19 mouse cellular contexts compared by ENCODE assay signal in genomic region chr5:43439191-43439590, GRCm38 (mm10).
A peak's percentile ranks its signal among the peaks of the same experiment; 100 is the strongest.
DNase-seq lines count a peak whose midpoint lies in the region; ATAC-seq and TF ChIP-seq lines count a peak whose summit lies in the region.
"Had no signal": no experiment of that assay in that cellular context is flagged by ENCODE, and none has a peak within 500 bp of the region (broad histone marks: within the 10 kb centered on the region; RNA-seq: fewer than 3 reads in every experiment).

No protein-coding gene starts in this region.

- no peak for DNase-seq in forebrain, postnatal 0 days
- peak; percentile 51 for DNase-seq in kidney, adult 2 months
- DNase-seq in kidney, postnatal 25 days: no peak
- peak; percentile 9 for DNase-seq in retina, embryonic 14.5 days (ENCODE audit: low spot score)
- no peak for DNase-seq in retina, postnatal 1 day
- DNase-seq: adrenal gland, adult 2 months; adrenal gland, postnatal 10 days; adrenal gland, postnatal 25 days; cerebellum, adult 11-12 months; cerebellum, adult 2 months; cerebellum, adult 9-10 months; cerebellum, postnatal 10 days; cerebellum, postnatal 25 days had no signal

- 8% methylated on average over 2 of the region's 2 CpGs for WGBS in forebrain, embryonic 16.5 days
- WGBS in forebrain, postnatal 0 days: 10% methylated on average over 2 of the region's 2 CpGs
- 43% methylated on average over 2 of the region's 2 CpGs for WGBS in kidney, adult 2 months

- H3K4me1 ChIP-seq in forebrain, embryonic 16.5 days (replicated peaks; ENCODE audit: control insufficient read depth, insufficient read depth, low read length): no peaks in the 10 kb centered on the region
- no peaks in the 10 kb centered on the region for H3K4me1 ChIP-seq in forebrain, postnatal 0 days (ENCODE audit: insufficient read depth)
- peaks cover 10% of the 10 kb centered on the region; the same call in 1 of the 2 replicates for H3K4me1 ChIP-seq in kidney, adult 2 months (ENCODE audit: control insufficient read depth, insufficient read depth, low read length)
- H3K4me1 ChIP-seq: embryonic facial prominence, embryonic 10.5 days; embryonic facial prominence, embryonic 12.5 days; forebrain, embryonic 12.5 days; forebrain, embryonic 15.5 days had no signal

- H3K27me3 ChIP-seq in forebrain, embryonic 16.5 days (replicated peaks; ENCODE audit: control insufficient read depth, insufficient read depth, low read length): no peaks in the 10 kb centered on the region
- no peaks in the 10 kb centered on the region for H3K27me3 ChIP-seq in forebrain, postnatal 0 days (ENCODE audit: insufficient read depth, low read length)
- H3K27me3 ChIP-seq in kidney, adult 2 months (replicated peaks; ENCODE audit: control insufficient read depth, insufficient read depth, low read length): no peaks in the 10 kb centered on the region; the same call in 1 of the 2 replicates
- H3K27me3 ChIP-seq: embryonic facial prominence, embryonic 12.5 days; forebrain, embryonic 12.5 days; forebrain, embryonic 15.5 days had no signal

- H3K4me2 ChIP-seq in forebrain, embryonic 16.5 days (ENCODE audit: low read length): no peak overlapping the region
- H3K4me2 ChIP-seq in forebrain, postnatal 0 days (ENCODE audit: low read depth): no peak overlapping the region
- H3K4me2 ChIP-seq: embryonic facial prominence, embryonic 12.5 days; forebrain, embryonic 12.5 days; forebrain, embryonic 15.5 days had no signal

- no peak overlapping the region for H3K9ac ChIP-seq in forebrain, embryonic 16.5 days (replicated peaks; ENCODE audit: low read depth, low read length)
- H3K9ac ChIP-seq in forebrain, postnatal 0 days: no peak overlapping the region
- H3K9ac ChIP-seq: embryonic facial prominence, embryonic 12.5 days; forebrain, embryonic 12.5 days; forebrain, embryonic 15.5 days had no signal

- H3K27ac ChIP-seq in forebrain, embryonic 16.5 days (ENCODE audit: low read length): no peak overlapping the region
- H3K27ac ChIP-seq in forebrain, postnatal 0 days (ENCODE audit: low read depth, low read length): no peak overlapping the region
- peak overlapping the region; percentile 6; the same call in 1 of the 2 replicates for H3K27ac ChIP-seq in kidney, adult 2 months (ENCODE audit: insufficient read depth, low read depth, low read length)
- H3K27ac ChIP-seq: embryonic facial prominence, embryonic 10.5 days; embryonic facial prominence, embryonic 12.5 days; forebrain, embryonic 12.5 days; forebrain, embryonic 15.5 days had no signal

- TF ChIP-seq CTCF in forebrain, postnatal 0 days (IDR thresholded peaks at IDR 0.05; ENCODE audit: low read depth): no peak
- no peak for TF ChIP-seq CTCF in kidney, adult 2 months (conservative IDR thresholded peaks at IDR 0.05; ENCODE audit: insufficient read depth, insufficient read length, low read depth, low read length)

- no peak overlapping the region for H3K4me3 ChIP-seq in forebrain, embryonic 16.5 days (replicated peaks; ENCODE audit: low read length)
- H3K4me3 ChIP-seq in forebrain, postnatal 0 days (ENCODE audit: low read depth, low read length): no peak overlapping the region
- H3K4me3 ChIP-seq in kidney, adult 2 months (ENCODE audit: insufficient read depth, low read depth, low read length): no peak overlapping the region
- H3K4me3 ChIP-seq: embryonic facial prominence, embryonic 10.5 days; embryonic facial prominence, embryonic 12.5 days; forebrain, embryonic 12.5 days; forebrain, embryonic 15.5 days had no signal

- H3K9me3 ChIP-seq in forebrain, embryonic 16.5 days (ENCODE audit: control insufficient read depth, low read length): no peaks in the 10 kb centered on the region
- no peaks in the 10 kb centered on the region for H3K9me3 ChIP-seq in forebrain, postnatal 0 days (ENCODE audit: low read length)
- H3K9me3 ChIP-seq: embryonic facial prominence, embryonic 10.5 days; embryonic facial prominence, embryonic 12.5 days; forebrain, embryonic 12.5 days; forebrain, embryonic 15.5 days had no signal

- H3K36me3 ChIP-seq in forebrain, embryonic 16.5 days (ENCODE audit: control insufficient read depth, insufficient read depth): no peaks in the 10 kb centered on the region
- no peaks in the 10 kb centered on the region for H3K36me3 ChIP-seq in forebrain, postnatal 0 days (ENCODE audit: insufficient read depth)
- no peaks in the 10 kb centered on the region for H3K36me3 ChIP-seq in kidney, adult 2 months (ENCODE audit: control insufficient read depth, insufficient read depth, low read length)
- H3K36me3 ChIP-seq: embryonic facial prominence, embryonic 10.5 days; embryonic facial prominence, embryonic 12.5 days; forebrain, embryonic 12.5 days; forebrain, embryonic 15.5 days had no signal

- TF ChIP-seq POLR2A in kidney, adult 2 months (IDR thresholded peaks at IDR 0.05; ENCODE audit: low read depth, low read length): no peak

- 0 out of 2 replicates have a peak, but pooled peaks have one; percentile 54 for ATAC-seq in forebrain, embryonic 16.5 days
- ATAC-seq in forebrain, postnatal 0 days: no peak
- ATAC-seq in inflammation-experienced regulatory T-cells, adult 6 months: no peak
- ATAC-seq: forebrain, embryonic 15.5 days had no signal

Comparison
In these comparisons a context has a peak if more than half of its experiments do, and no peak if none do; other contexts are left out.
1. DNase-seq: peak in kidney, adult 2 months (single experiment) and retina, embryonic 14.5 days (single experiment); none in forebrain, postnatal 0 days (single experiment), kidney, postnatal 25 days (0 of 2) and retina, postnatal 1 day (single experiment).